Mouse (Mus musculus) adrenal gland, postnatal 10 days (tissue): ENCODE measurements around the gene Prelp. TPM values are rescaled to one million over a fixed set of nuclear protein-coding genes. Genes with fewer than 3 reads are reported as not detected.
"Not testable (repeated sequence)": the region's sequence is repeated elsewhere in the genome, so short reads cannot be mapped to it uniquely, and the experiment has no call there.

Experiments
- DNase-seq: peaks from one replicate; pipeline ENCODE4 v3.0.0; 2021; ENCODE audit warnings: mixed read lengths
- long read RNA-seq, 2 experiments: library from polyadenylated mRNA; stranded (forward); transcript quantifications; one replicate each; pipeline ENCODE4 v2.0.0; 2021
- total RNA-seq, 2 experiments: library from RNA; stranded (reverse); gene quantifications; 2 replicates each; pipeline ENCODE4 v1.2.3; 2021

Gene Prelp
- 10 to 100 TPM; 56.9 to 74.1 TPM for total RNA-seq
- long read RNA-seq, experiment 1, transcript Prelp-201 (3 exons, 3,615 nt) = major isoform, 5 of 36 reads
- long read RNA-seq, experiment 1, partial matches to known transcripts = 5 of 36 reads
- long read RNA-seq, experiment 1, other reads (novel, unspliced or antisense) = 26 of 36 reads
- long read RNA-seq, experiment 2, partial matches to known transcripts = 6 of 41 reads
- long read RNA-seq, experiment 2, other reads (novel, unspliced or antisense) = 32 of 41 reads

GRCm38 (mm10) chr1:133921304-133921751, at the start of gene Prelp:
Gene Prelp (minus strand): TSS chr1:133921414.
- DNase-seq = peak; percentile 54

DNA sequence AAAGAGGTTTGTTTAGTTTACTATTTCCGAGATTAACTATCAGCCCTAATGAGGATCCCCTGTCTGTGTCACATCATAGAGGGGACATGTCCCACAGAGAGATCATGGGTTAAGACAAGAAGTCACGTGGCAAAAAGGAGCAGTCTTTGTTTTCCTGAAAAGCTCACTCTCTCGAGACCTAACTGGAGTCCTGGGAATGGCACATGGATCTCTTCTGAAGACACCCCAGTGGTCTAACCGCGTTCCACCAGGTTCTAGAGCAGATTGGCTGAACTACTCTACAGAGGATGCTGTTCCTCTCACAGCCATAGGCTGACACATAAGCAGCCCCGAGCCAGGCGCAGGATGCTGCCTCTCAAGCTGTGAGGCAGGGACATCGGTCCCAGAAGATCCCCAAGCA, 48.2 kb upstream of the Prelp start:
- no peak for DNase-seq

GRCm38 (mm10) chr1:133968788-133969325, 47.6 kb upstream of the Prelp start:
- DNase-seq = no peak

GRCm38 (mm10) chr1:133967481-133968017, 46.3 kb upstream of the Prelp start:
- DNase-seq = no peak

- no peak for DNase-seq
Measured at GRCm38 (mm10) chr1:133966044-133966443, 44.8 kb upstream of the Prelp start.

- DNase-seq = no peak
Measured at GRCm38 (mm10) chr1:133965298-133965697, 44.1 kb upstream of the Prelp start.

DNA sequence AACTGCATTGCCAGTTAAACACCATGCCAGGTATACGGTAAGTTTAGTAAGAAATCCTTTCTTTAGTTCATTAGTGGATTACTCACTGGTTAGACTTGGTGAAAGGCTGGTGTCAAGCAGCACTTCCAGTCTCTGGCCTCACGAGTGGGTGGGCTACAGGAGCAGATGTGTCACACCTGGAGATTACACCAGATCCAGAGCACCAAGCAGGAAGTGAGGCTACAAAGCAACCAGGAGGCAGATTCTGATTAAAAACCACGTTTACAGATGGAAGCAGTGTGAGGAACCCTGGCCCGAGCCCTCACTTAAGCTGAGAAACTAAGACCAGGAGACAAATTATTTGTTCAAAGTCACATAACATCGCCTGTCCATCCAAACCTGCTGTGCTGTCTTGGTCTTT, 43.5 kb upstream of the Prelp start:
- DNase-seq = no peak

GRCm38 (mm10) chr1:133963578-133963977, 42.4 kb upstream of the Prelp start:
- DNase-seq = not testable (repeated sequence)

DNA sequence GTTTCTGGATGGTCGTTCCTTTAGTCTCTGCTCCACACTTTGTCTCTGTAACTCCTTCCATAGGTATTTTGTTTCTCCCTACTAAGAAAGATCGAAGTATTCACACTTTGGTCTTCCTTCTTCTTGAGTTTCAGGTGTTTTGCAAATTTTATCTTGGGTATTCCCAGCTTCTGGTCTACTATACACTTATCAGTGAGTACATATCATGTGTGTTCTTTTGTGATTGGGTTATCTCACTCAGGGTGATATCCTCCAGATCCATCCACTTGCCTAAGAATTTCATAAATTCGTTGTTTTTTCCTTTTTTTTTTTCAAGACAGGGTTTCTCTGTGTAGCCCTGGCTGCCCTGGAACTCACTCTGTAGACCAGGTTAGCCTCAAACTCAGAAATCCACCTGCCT, 41.9 kb upstream of the Prelp start:
- not testable (repeated sequence) for DNase-seq

GRCm38 (mm10) chr1:133961281-133962134, 40.3 kb upstream of the Prelp start:
- DNase-seq = peak; percentile 85

- DNase-seq = peak; percentile 44
Measured at GRCm38 (mm10) chr1:133959521-133959920, 38.3 kb upstream of the Prelp start.

GRCm38 (mm10) chr1:133954009-133954408, 32.8 kb upstream of the Prelp start:
- DNase-seq = no peak

DNA sequence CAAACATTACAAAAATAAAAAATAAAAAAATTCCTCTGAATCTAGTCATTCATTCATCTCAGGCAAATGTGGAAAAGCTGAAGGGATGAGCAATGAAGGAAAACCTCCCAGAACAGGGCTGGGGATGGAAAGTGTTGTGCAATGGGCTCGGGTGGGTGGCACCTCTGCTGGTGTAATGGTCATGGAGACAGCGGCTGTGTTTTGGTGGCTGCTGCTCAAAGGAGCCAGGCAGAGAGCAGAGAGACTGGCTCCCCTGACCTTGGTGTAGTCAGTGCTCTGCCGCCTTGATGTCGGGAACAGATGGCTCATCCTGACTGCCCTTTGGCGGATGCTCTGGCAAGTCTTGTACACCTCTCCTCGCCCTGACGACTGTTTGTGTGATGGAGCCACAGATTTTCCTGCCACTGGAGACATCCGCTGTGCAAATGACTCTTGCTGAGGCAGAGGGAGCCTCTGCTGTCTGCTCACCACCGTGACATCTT, 32.1 kb upstream of the Prelp start:
- DNase-seq = peak; percentile 66

GRCm38 (mm10) chr1:133951598-133951997, 30.4 kb upstream of the Prelp start:
- DNase-seq = no peak

DNA sequence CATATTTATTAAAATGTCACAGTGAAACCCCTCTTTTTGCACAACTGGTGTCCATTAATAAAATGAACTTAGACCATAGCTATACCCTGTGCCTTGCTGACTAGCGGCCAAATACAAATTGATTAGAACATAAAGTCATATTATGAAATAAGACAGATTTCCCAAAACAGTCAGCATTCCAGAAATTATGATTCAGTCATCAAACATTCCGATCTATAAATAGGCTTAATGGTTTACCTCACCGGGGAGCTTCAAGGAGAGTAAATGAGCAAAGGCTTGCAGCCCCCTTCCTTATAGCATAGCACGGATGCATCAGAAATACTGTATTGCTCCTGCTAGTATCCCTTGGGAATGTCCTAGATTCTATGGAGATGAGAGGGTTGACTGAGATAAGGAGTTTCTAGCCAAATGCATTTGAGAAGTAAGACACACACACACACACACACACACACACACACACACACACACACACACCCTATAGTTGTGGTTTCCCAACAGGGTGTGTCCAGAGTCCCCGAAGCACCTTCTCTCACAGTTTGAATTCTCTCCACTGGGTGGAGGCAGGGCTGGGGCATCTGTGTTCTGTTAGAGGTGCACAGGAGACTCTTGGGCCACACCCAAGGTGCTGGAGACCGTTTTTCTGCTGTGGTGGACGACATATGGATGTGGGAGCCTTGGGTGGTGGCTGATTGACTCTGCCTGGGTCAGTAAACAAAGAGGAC, 29.0 kb upstream of the Prelp start:
- DNase-seq = no peak

DNA sequence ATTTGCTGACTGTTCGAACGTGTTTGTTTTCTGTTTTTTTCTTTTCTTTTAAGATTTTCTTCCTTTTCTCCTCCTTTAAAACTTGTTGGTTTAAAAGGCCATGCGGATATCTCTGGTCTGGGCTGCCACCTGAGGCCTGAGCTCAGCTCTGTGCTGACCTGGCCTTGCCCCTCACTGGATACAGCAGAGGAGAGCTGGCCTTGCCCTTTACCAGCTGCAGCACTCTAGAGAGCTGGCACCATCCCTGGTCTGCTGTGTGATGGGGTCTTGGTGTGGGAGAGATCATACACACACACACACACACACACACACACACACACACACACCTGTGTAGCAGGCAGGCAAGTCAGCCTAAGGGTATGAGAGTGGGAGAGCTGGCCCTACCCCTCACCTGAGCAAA, 23.9 kb upstream of the Prelp start:
- DNase-seq = no peak

DNA sequence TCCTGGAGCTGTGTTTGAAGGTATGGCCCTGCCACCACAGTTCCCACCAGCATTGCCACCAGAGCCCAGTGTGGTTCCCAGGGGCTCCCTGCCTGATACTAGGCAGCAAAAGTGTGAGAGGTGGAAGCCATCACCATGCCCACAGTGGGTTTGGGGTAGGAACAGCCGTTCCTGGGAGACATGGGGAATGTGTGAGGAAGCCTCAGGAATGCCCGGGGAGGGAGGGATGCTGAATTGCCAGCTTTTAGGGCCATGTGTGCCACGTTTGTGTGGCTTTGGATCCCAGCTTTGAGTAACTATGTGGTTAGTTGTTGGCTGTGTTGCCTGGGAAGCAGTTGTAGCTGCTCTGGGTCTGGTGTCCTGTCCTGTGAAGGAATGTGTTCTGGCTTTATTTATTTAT, 20.7 kb upstream of the Prelp start:
- DNase-seq = no peak

DNA sequence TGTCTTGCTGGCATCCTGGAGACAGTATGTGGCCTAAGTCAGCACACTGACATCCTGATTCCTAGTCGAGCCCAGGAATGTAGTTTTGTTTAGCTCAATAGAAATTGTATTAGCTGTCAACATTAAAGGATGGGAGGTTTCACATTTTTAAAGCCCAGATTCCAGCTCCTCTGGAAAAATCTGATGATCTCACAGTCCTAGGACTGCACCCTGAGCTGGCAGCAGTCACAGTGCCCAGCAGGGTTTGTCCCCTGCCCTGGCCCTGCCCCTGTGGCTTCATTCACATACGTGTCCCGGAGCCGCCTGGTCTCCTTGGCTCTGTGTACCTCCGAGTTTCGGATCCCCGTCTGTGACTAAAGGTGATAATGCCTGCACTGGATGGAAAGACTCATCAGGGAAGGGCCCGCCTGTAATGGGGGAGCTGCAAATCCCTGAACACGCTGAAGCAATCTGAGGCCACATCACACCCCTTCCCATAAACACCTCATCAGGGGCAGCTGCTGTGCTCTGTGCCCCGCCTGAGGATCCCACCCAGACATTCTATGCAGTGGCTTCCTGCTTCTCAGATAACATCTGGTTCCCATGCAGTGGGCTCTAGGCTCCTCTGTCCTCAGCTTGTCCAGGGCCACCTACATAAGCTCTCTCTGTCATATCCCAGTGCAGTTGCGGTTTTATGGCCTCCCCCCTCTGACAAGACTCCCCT, 20.1 kb upstream of the Prelp start:
- DNase-seq = no peak

GRCm38 (mm10) chr1:133940481-133941092, 19.4 kb upstream of the Prelp start:
- DNase-seq = no peak

DNA sequence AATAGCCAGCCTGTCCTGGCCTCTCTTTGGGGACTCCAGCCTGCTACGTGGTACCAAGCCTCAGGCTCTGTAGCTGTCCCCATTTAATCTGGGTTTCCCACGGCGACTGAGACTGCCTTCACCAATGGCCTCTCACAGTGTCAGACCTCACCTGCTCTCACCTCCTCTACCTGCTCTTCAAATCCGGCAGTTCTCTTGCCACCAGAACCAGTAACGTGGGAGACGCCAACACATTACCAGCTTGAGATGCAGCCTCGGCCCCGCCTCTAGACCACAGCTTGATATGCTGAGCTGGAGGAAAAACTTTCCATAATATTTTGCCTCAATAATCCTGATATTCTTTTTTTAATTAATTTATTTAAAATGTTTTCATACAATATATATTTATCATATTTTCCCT, 18.5 kb upstream of the Prelp start:
- no peak for DNase-seq

- no peak for DNase-seq
Measured at GRCm38 (mm10) chr1:133936169-133936568, 15.0 kb upstream of the Prelp start.
